Mouse (Mus musculus) neural tube, embryonic 11.5 days (tissue): ENCODE measurements around the gene Mog. TPM values are rescaled to one million over a fixed set of nuclear protein-coding genes. Genes with fewer than 3 reads are reported as not detected.

Experiments used
- ATAC-seq: fragments of 200-750 bp; cut with Nextera tagmentation; 2 replicates; pipeline ENCODE4 v1.8.0; 2017; ENCODE audit warnings: moderate number of reproducible peaks, mild to moderate bottlenecking, moderate TSS enrichment, moderate library complexity; ENCODE audit not compliant: insufficient read depth, low FRiP score, low TSS enrichment
- DNase-seq: peaks from one replicate; pipeline ENCODE4 v3.0.0-alpha.2; 2015; ENCODE audit warnings: low spot score
- H3K27ac ChIP-seq: fragments of 300-500 bp; sonication (generic); 2 replicates; pipeline ENCODE4 v1.5.1; 2014; ENCODE audit warnings: low read depth, mild to moderate bottlenecking, low read length
- H3K27me3 ChIP-seq: fragments of 300-500 bp; sonication (generic); 2 replicates; pipeline ENCODE4 v1.6.1; 2014; ENCODE audit warnings: mild to moderate bottlenecking, low read length, mixed read lengths; ENCODE audit not compliant: control insufficient read depth, insufficient read depth
- H3K36me3 ChIP-seq: fragments of 300-500 bp; sonication (generic); 2 replicates; pipeline ENCODE4 v1.6.1; 2014; ENCODE audit warnings: mild to moderate bottlenecking, low read length, moderate library complexity, mixed read lengths; ENCODE audit not compliant: control insufficient read depth, insufficient read depth
- H3K4me1 ChIP-seq: fragments of 300-500 bp; sonication (generic); 2 replicates; pipeline ENCODE4 v1.6.1; 2014; ENCODE audit warnings: low read length, mixed read lengths; ENCODE audit not compliant: control insufficient read depth, insufficient read depth
- H3K4me2 ChIP-seq: fragments of 300-500 bp; sonication (generic); 2 replicates; pipeline ENCODE4 v1.6.1; 2014; ENCODE audit warnings: low read depth, mild to moderate bottlenecking, moderate library complexity
- H3K4me3 ChIP-seq: fragments of 300-500 bp; sonication (generic); 2 replicates; pipeline ENCODE4 v1.5.1; 2014; ENCODE audit warnings: low read depth, low read length
- H3K9ac ChIP-seq: fragments of 300-500 bp; sonication (generic); 2 replicates; pipeline ENCODE4 v1.6.1; 2014; ENCODE audit warnings: mild to moderate bottlenecking, low read length
- H3K9me3 ChIP-seq: fragments of 300-500 bp; sonication (generic); 2 replicates; pipeline ENCODE4 v1.6.1; 2016; ENCODE audit warnings: low read length; ENCODE audit not compliant: control insufficient read depth
- WGBS: fragments of 180-500 bp; shearing (Covaris S2); extraction: QIAGEN DNeasy Blood & Tissue Kit; methylation state at CpG from one replicate; pipeline ENCODE4 v1.1.7; 2014; 5-methylcytosine and 5-hydroxymethylcytosine counted together
- polyA plus RNA-seq: library from polyadenylated mRNA; unstranded; fragments of >200 nt; fragmentation: Nextera tagmentation; extraction: Ambion mirVana; gene quantifications from 2 replicates; pipeline ENCODE4 v1.2.1, GENCODE M21; 2014

The Mog gene
- polyA plus RNA-seq, 1 experiment from 2014 or later: 0.40 TPM

DNA sequence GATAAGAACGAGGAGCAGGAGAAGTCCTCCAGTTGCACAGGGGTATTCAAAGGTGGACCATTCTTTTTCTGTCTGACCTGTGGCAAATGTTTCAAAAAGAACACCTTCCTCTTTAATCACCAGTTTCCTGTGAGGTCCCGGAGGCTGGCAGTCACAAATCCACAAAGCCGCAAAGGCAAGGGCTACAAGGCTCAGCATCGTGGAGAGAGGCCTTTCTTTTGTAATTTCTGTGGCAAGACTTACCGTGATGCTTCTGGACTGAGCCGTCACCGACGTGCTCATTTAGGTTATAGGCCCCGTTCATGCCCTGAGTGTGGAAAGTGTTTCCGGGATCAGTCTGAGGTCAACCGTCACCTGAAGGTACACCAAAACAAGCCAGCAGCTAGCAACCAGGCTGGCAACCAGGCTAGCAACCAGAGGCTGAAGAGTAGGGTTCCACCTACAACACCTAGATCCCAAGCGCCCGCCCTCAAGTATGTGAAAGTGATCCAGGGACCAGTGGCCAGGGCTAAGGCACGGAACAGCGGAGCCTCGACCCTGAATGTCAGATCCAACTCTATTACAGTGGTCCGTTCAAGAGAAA is 13.6 kb downstream of the Mog start:
- Histone ChIP-seq H3K27ac (no peak overlapping the region), H3K36me3 (peaks cover 4% of the 10 kb centered on the region), H3K4me3 (no peak overlapping the region), H3K9ac (no peak overlapping the region), H3K4me2 (no peak overlapping the region), H3K27me3 (no peaks in the 10 kb centered on the region), H3K9me3 (no peaks in the 10 kb centered on the region), H3K4me1 (no peaks in the 10 kb centered on the region)
- DNase-seq (no peak), ATAC-seq (no peak)
- WGBS: 95% methylated on average over 17 of the region's 17 CpGs

- Histone ChIP-seq H3K27me3 (no peaks in the 10 kb centered on the region), H3K4me2 (no peak overlapping the region), H3K27ac (no peak overlapping the region), H3K4me1 (0 out of 2 replicates have a peak, but pooled peaks cover 4% of the 10 kb centered on the region), H3K9ac (no peak overlapping the region), H3K36me3 (peaks cover 4% of the 10 kb centered on the region), H3K9me3 (no peaks in the 10 kb centered on the region), H3K4me3 (no peak overlapping the region)
- ATAC-seq (no peak), DNase-seq (no peak)
- WGBS: 95% methylated on average over 6 of the region's 6 CpGs
Measured at GRCm38 (mm10) chr17:37008161-37008560, 15.0 kb downstream of the Mog start.

DNA sequence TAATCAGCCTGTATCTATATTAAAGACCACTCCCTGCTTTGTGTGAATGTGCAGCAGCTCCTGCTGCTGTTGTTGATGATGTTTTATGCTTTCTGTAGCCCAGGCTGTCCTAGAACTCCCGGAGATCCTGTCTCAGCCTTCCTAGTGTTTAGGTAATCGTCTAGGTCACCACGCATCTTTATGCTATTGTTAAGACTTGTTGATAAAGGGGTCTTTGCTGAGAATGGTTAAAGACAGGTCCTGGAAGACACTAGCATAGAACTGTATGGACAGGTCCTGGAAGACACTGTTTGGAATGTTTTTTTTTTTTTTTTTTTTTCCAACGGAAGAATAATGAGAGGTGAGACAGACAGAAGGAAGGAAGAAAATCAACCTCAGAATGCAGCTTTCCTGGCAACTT is 19.8 kb downstream of the Mog start:
- DNase-seq: no peak
- Histone ChIP-seq H3K9ac (peak overlapping the region; percentile 96), H3K9me3 (no peaks in the 10 kb centered on the region), H3K4me2 (peak overlapping the region; percentile 79), H3K27ac (no peak overlapping the region), H3K36me3 (no peaks in the 10 kb centered on the region), H3K27me3 (no peaks in the 10 kb centered on the region), H3K4me3 (peak overlapping the region; percentile 74), H3K4me1 (0 out of 2 replicates have a peak, but pooled peaks cover 4% of the 10 kb centered on the region)
- WGBS: 56% methylated on average over 4 of the region's 4 CpGs
- no peak for ATAC-seq

GRCm38 (mm10) chr17:37002364-37003330 is 20.6 kb downstream of the Mog start:
- H3K4me2 ChIP-seq: peak overlapping the region; percentile 79
- no peaks in the 10 kb centered on the region for H3K36me3 ChIP-seq
- 1% methylated on average over 49 of the region's 49 CpGs for WGBS
- peak overlapping the region; percentile 84 for H3K27ac ChIP-seq
- 0 out of 2 replicates have a peak, but pooled peaks cover 4% of the 10 kb centered on the region for H3K4me1 ChIP-seq
- H3K4me3 ChIP-seq: peak overlapping the region; percentile 74
- H3K9ac ChIP-seq: peak overlapping the region; percentile 96
- no peaks in the 10 kb centered on the region for H3K27me3 ChIP-seq
- ATAC-seq (peak; percentile 82), DNase-seq (peak; percentile 79)
- H3K9me3 ChIP-seq: no peaks in the 10 kb centered on the region

- Histone ChIP-seq H3K4me1 (0 out of 2 replicates have a peak, but pooled peaks cover 4% of the 10 kb centered on the region), H3K9ac (no peak within 1 kb of the TSS), H3K27ac (no peak within 1 kb of the TSS), H3K36me3 (no peaks in the 10 kb centered on the region), H3K4me2 (peak within 1 kb of the TSS; percentile 79; the same call in 1 of the 2 replicates), H3K4me3 (peak within 1 kb of the TSS; percentile 74; the same call in 1 of the 2 replicates), H3K9me3 (no peaks in the 10 kb centered on the region), H3K27me3 (no peaks in the 10 kb centered on the region)
- 95% methylated on average over 7 of the region's 7 CpGs for WGBS
- ATAC-seq: no peak
- DNase-seq: no peak
Measured at GRCm38 (mm10) chr17:37000863-37001262, 22.3 kb downstream of the Mog start, which contains the start of gene Zfp57. Zfp57 (plus strand) TSS chr17:37001163.

- DNase-seq: no peak
- WGBS: 84% methylated on average over 2 of the region's 2 CpGs
Measured at GRCm38 (mm10) chr17:36998477-36998876, 24.7 kb downstream of the Mog start.

GRCm38 (mm10) chr17:36997033-36997735 is 26.0 kb downstream of the Mog start:
- H3K27me3 ChIP-seq: no peaks in the 10 kb centered on the region
- WGBS: 30% methylated on average over 7 of the region's 7 CpGs
- peak; percentile 84 for DNase-seq
- no peak overlapping the region for H3K9ac ChIP-seq
- H3K4me1 ChIP-seq: no peaks in the 10 kb centered on the region
- H3K36me3 ChIP-seq: no peaks in the 10 kb centered on the region
- H3K27ac ChIP-seq: no peak overlapping the region
- no peaks in the 10 kb centered on the region for H3K9me3 ChIP-seq
- H3K4me2 ChIP-seq: no peak overlapping the region
- no peak overlapping the region for H3K4me3 ChIP-seq
- ATAC-seq: no peak; the same call in 1 of the 2 replicates

More at GRCm38 (mm10) chr17:36998477-36998876, 24.7 kb downstream of the Mog start:
- ATAC-seq: no peak
- Histone ChIP-seq H3K9me3 (no peaks in the 10 kb centered on the region), H3K27ac (no peak overlapping the region), H3K36me3 (no peaks in the 10 kb centered on the region), H3K4me1 (no peaks in the 10 kb centered on the region), H3K9ac (no peak overlapping the region), H3K27me3 (no peaks in the 10 kb centered on the region), H3K4me2 (no peak overlapping the region), H3K4me3 (no peak overlapping the region)

- no peak for ATAC-seq
- H3K4me3 ChIP-seq: no peak overlapping the region
- 72% methylated on average over 3 of the region's 3 CpGs for WGBS
- no peaks in the 10 kb centered on the region for H3K27me3 ChIP-seq
- no peaks in the 10 kb centered on the region for H3K36me3 ChIP-seq
- H3K9me3 ChIP-seq: no peaks in the 10 kb centered on the region
- H3K9ac ChIP-seq: no peak overlapping the region
- DNase-seq: no peak
- no peak overlapping the region for H3K4me2 ChIP-seq
- H3K4me1 ChIP-seq: no peaks in the 10 kb centered on the region
- no peak overlapping the region for H3K27ac ChIP-seq
Measured at GRCm38 (mm10) chr17:36995448-36995847, 27.8 kb downstream of the Mog start.
